Comparison of ENCODE assay signal across 26 mouse cellular contexts in genomic region chr14:32553198-32553903, GRCm38 (mm10). TPM values are rescaled to one million over a fixed set of nuclear protein-coding genes. Genes with fewer than 3 reads are reported as not detected.
A peak's percentile ranks its signal among the peaks of the same experiment; 100 is the strongest.
DNase-seq lines count a peak whose midpoint lies in the region; ATAC-seq and TF ChIP-seq lines count a peak whose summit lies in the region.
"Had no signal": no experiment of that assay in that cellular context is flagged by ENCODE, and none has a peak within 500 bp of the region (broad histone marks: within the 10 kb centered on the region; RNA-seq: fewer than 3 reads in every experiment).

No protein-coding gene starts in this region.

- TF ChIP-seq RAD21 in MEL (IDR thresholded peaks at IDR 0.05; ENCODE audit: low read depth, low read length): no peak

- no peak overlapping the region for H3K27ac ChIP-seq in MEL (ENCODE audit: control insufficient read depth, low read depth, low read length)
- H3K27ac ChIP-seq: forebrain, embryonic 10.5 days; limb, embryonic 12.5 days; midbrain, embryonic 10.5 days; neural tube, embryonic 13.5 days; stomach, postnatal 0 days had no signal

- no peak overlapping the region for H3K9ac ChIP-seq in MEL (ENCODE audit: control insufficient read depth, low read depth, low read length, poor library complexity, severe bottlenecking)
- H3K9ac ChIP-seq: limb, embryonic 12.5 days; lung, embryonic 14.5 days; neural tube, embryonic 13.5 days had no signal

- no peak overlapping the region for H3K4me3 ChIP-seq in MEL (ENCODE audit: control insufficient read depth in 1 of 2, insufficient read depth in 1 of 2, low read depth in 2 of 2, low read length in 2 of 2)
- H3K4me3 ChIP-seq: forebrain, embryonic 10.5 days; limb, embryonic 12.5 days; midbrain, embryonic 10.5 days; neural tube, embryonic 13.5 days had no signal

- 0 out of 2 replicates have a peak, but pooled peaks have one; percentile 42 for ATAC-seq in erythroid progenitor cell, adult 5-6 weeks (replicated peaks; ENCODE audit: low FRiP score, poor library complexity, severe bottlenecking)
- peak; percentile 61; the same call in 1 of the 2 replicates for ATAC-seq in megakaryocyte progenitor cell, adult 5-6 weeks (replicated peaks; ENCODE audit: poor library complexity)
- ATAC-seq: hindbrain, embryonic 16.5 days; intestine, embryonic 16.5 days had no signal

- peak; percentile 14 for DNase-seq in adrenal gland, postnatal 14 days
- no peak for DNase-seq in adrenal gland, adult 18-20 months (ENCODE audit: low spot score in 2 of 2)
- DNase-seq in MEL (ENCODE audit: low read depth, low spot score): peak; percentile 41
- DNase-seq in natural killer cell, adult 2 months (ENCODE audit: low spot score in 2 of 2): no peak
- DNase-seq in spleen, postnatal 4 days (ENCODE audit: low spot score in 2 of 2): no peak
- DNase-seq in layer of hippocampus, adult 18-20 months (ENCODE audit: low spot score in 2 of 2): no peak
- DNase-seq: cerebellum, adult 9-11 months; gastrocnemius, postnatal 10 days; heart, adult 18-20 months; lung, embryonic 14.5 days; lung, postnatal 36 days; right cerebral cortex, postnatal 4 days; thymus, postnatal 14 days had no signal

- no peaks in the 10 kb centered on the region for H3K27me3 ChIP-seq in MEL (ENCODE audit: control insufficient read depth in 1 of 2, insufficient read depth in 2 of 2, low read length in 2 of 2)
- H3K27me3 ChIP-seq: limb, embryonic 12.5 days; neural tube, embryonic 13.5 days had no signal

- H3K36me3 ChIP-seq in MEL (ENCODE audit: control insufficient read depth in 1 of 2, insufficient read depth in 2 of 2, low read length in 2 of 2): peaks cover 7 to 9% of the 10 kb centered on the region in 2 experiments

- no peak for TF ChIP-seq CTCF in MEL (IDR thresholded peaks at IDR 0.05 in 2 of 3, conservative IDR thresholded peaks at IDR 0.05 in 1 of 3; ENCODE audit: control insufficient read depth in 1 of 3, insufficient read depth in 1 of 3, low read depth in 2 of 3, low read length in 3 of 3, poor library complexity in 1 of 3, severe bottlenecking in 1 of 3)

- H3K9me3 ChIP-seq in MEL (replicated peaks; ENCODE audit: insufficient read depth, low read length): no peaks in the 10 kb centered on the region
- H3K9me3 ChIP-seq: forebrain, embryonic 10.5 days; limb, embryonic 12.5 days; midbrain, embryonic 10.5 days; neural tube, embryonic 13.5 days had no signal

- TF ChIP-seq EP300 in MEL (IDR thresholded peaks at IDR 0.05; ENCODE audit: low read depth in 1 of 2, low read length in 2 of 2): peak; percentile 15 to 21; a peak in 1 of 4 replicates

- H3K79me2 ChIP-seq in MEL (ENCODE audit: control insufficient read depth, insufficient read depth, low read length, poor library complexity): no peaks in the 10 kb centered on the region

- peaks cover 3 to 6% of the 10 kb centered on the region in 2 experiments; a peak in 2 of 4 replicates for H3K4me1 ChIP-seq in MEL (ENCODE audit: control insufficient read depth in 1 of 2, insufficient read depth in 2 of 2, low read length in 2 of 2)
- H3K4me1 ChIP-seq: forebrain, embryonic 10.5 days; midbrain, embryonic 10.5 days had no signal

- TF ChIP-seq POLR2A in MEL (IDR thresholded peaks at IDR 0.05; ENCODE audit: control insufficient read depth in 1 of 2, insufficient read depth in 1 of 2, low read depth in 1 of 2, low read length in 2 of 2, poor library complexity in 1 of 2): no peak

TF ChIP-seq in MEL, 35 proteins besides CTCF, POLR2A, EP300 and RAD21:
- TF ChIP-seq ELF1 (IDR thresholded peaks at IDR 0.05; ENCODE audit: low read depth, low read length) (no peak), GATA1 (IDR thresholded peaks at IDR 0.05; ENCODE audit: low read depth, low read length) (peak; percentile 77), MYC (IDR thresholded peaks at IDR 0.05; ENCODE audit: low read depth, low read length) (peak; percentile 49; the same call in 1 of the 2 replicates), MXI1 (IDR thresholded peaks at IDR 0.05; ENCODE audit: low read depth, low read length) (peak; percentile 81), MAX (IDR thresholded peaks at IDR 0.05; ENCODE audit: low read length) (0 out of 2 replicates have a peak, but pooled peaks have one; percentile 51), ZC3H11A (IDR thresholded peaks at IDR 0.05; ENCODE audit: low read depth, low read length) (no peak), BHLHE40 (IDR thresholded peaks at IDR 0.05; ENCODE audit: borderline replicate concordance, low read depth, low read length) (peak; percentile 76; the same call in 1 of the 2 replicates), TAL1 (IDR thresholded peaks at IDR 0.05; ENCODE audit: low read length) (no peak), SIN3A (IDR thresholded peaks at IDR 0.05; ENCODE audit: low read length) (peak; percentile 57; the same call in 1 of the 2 replicates)

RNA-seq across cellular contexts. Expression of gene Ercc6, which starts 40.0 kb away (rescaled TPM):
- total RNA-seq in adrenal gland, postnatal 14 days (2021): 12.0 and 13.4 TPM in 2 replicates
- total RNA-seq in adrenal gland, adult 18-20 months (2021): 10 to 100 TPM; 12.2 to 13.5 TPM
- 12.5 and 15.1 TPM in 2 replicates for total RNA-seq in MEL (2012; rRNA removed)
- polyA plus RNA-seq in MEL (2012; ENCODE audit: insufficient read depth in 1 of 2, insufficient read length in 2 of 2, low read depth in 1 of 2, low replicate concordance in 2 of 2, missing spikeins in 1 of 2): 100 to 1,000 TPM in 1 of 2 experiments, 10 to 100 TPM in 1; 15.4 to 186 TPM
- 4.7 and 5.9 TPM in 2 replicates for total RNA-seq in erythroid progenitor cell, adult 5-6 weeks (2015; ENCODE audit: low replicate concordance)
- total RNA-seq in erythroid progenitor cell, adult 5-6 weeks (2017; ENCODE audit: low replicate concordance): 5.3 and 6.0 TPM in 2 replicates
- 18.2 and 21.2 TPM in 2 replicates for total RNA-seq in megakaryocyte progenitor cell, adult 5-6 weeks (2015)
- total RNA-seq in megakaryocyte progenitor cell, adult 5-6 weeks (2017): 19.9 and 27.7 TPM in 2 replicates
- total RNA-seq in layer of hippocampus, adult 18-20 months (2021): 10 to 100 TPM; 20.8 to 24.9 TPM

RNA-seq across cellular contexts. Expression of gene Prrxl1, which starts 45.9 kb away (rescaled TPM):
- 0.67 and 0.75 TPM in 2 replicates for total RNA-seq in adrenal gland, postnatal 14 days (2021)
- 1 to 10 TPM; 1.2 to 1.9 TPM for total RNA-seq in adrenal gland, adult 18-20 months (2021)
- total RNA-seq in MEL (2012; rRNA removed): not detected in 2 replicates
- polyA plus RNA-seq in MEL (2012; ENCODE audit: insufficient read depth in 1 of 2, insufficient read length in 2 of 2, low read depth in 1 of 2, low replicate concordance in 2 of 2, missing spikeins in 1 of 2): not detected
- not detected in 2 replicates for total RNA-seq in erythroid progenitor cell, adult 5-6 weeks (2015; ENCODE audit: low replicate concordance)
- not detected in 2 replicates for total RNA-seq in erythroid progenitor cell, adult 5-6 weeks (2017; ENCODE audit: low replicate concordance)
- total RNA-seq in megakaryocyte progenitor cell, adult 5-6 weeks (2015): not detected in 2 replicates
- not detected in 2 replicates for total RNA-seq in megakaryocyte progenitor cell, adult 5-6 weeks (2017)
- total RNA-seq in layer of hippocampus, adult 18-20 months (2021): under 1 TPM; 0.18 to 0.35 TPM
- total RNA-seq: gastrocnemius, postnatal 10 days; heart, adult 18-20 months; hematopoietic stem cell, adult 5-6 weeks; layer of hippocampus, postnatal 14 days; left cerebral cortex, postnatal 10 days had no signal
- polyA plus RNA-seq: forebrain, embryonic 10.5 days; large intestine, adult 2 months; lung, embryonic 14.5 days had no signal

Comparison
In these comparisons a context has a peak if more than half of its experiments do, and no peak if none do; other contexts are left out.
1. DNase-seq: peak in adrenal gland, postnatal 14 days (single experiment) and MEL (single experiment); none in adrenal gland, adult 18-20 months (0 of 2), natural killer cell, adult 2 months (0 of 2), spleen, postnatal 4 days (0 of 2) and layer of hippocampus, adult 18-20 months (0 of 2).